28 mouse cellular contexts compared by ENCODE assay signal in the genomic region with DNA sequence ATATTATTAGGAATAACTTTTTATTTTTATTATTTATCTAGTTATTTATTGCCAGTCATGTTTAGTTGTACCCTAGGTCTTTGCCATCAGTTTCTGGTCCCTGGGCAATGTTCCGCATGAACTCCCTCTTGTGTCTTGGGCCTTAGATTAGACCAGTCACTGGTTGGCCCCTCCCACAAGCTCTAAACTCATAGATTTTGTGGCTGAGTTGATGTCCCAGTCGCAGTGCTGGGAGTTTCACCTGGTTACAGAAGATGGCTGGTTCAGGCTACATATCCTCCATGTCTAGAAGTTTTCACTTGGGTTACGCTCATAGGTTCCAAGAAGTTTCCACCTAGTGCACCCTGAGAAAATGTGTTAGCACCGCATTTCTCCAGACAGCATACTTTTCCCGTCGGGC.
DNase-seq lines count a peak whose midpoint lies in the region; ATAC-seq and TF ChIP-seq lines count a peak whose summit lies in the region.
"Had no signal": no experiment of that assay in that cellular context is flagged by ENCODE, and none has a peak within 500 bp of the region (broad histone marks: within the 10 kb centered on the region; RNA-seq: fewer than 3 reads in every experiment).

No protein-coding gene starts in this region.

- 95% methylated on average over 6 of the region's 6 CpGs for WGBS in neural tube, embryonic 15.5 days
- WGBS in hindbrain, embryonic 12.5 days = 94% methylated on average over 6 of the region's 6 CpGs
- 90% methylated on average over 6 of the region's 6 CpGs for WGBS in stomach, postnatal 0 days

- ATAC-seq in neural tube, embryonic 15.5 days (ENCODE audit: low FRiP score) = no peak
- no peak for ATAC-seq in hindbrain, embryonic 12.5 days (ENCODE audit: low FRiP score)
- ATAC-seq in stomach, postnatal 0 days (ENCODE audit: low FRiP score, low TSS enrichment) = no peak
- ATAC-seq: activated CD4-positive, CD25-positive, alpha-beta regulatory T cell, adult 4 months; CD4-positive, CD25-positive, alpha-beta regulatory T cell, adult 4 months; forebrain, embryonic 14.5 days; forebrain, embryonic 16.5 days; Patski had no signal

- H3K9ac ChIP-seq in neural tube, embryonic 15.5 days (replicated peaks) = no peak overlapping the region
- H3K9ac ChIP-seq in hindbrain, embryonic 12.5 days = no peak overlapping the region
- H3K9ac ChIP-seq in stomach, postnatal 0 days (ENCODE audit: low read length) = no peak overlapping the region
- H3K9ac ChIP-seq: embryonic facial prominence, embryonic 13.5 days; embryonic facial prominence, embryonic 15.5 days; forebrain, embryonic 12.5 days had no signal

- no peaks in the 10 kb centered on the region for H3K9me3 ChIP-seq in neural tube, embryonic 15.5 days (replicated peaks)
- no peaks in the 10 kb centered on the region for H3K9me3 ChIP-seq in hindbrain, embryonic 12.5 days (replicated peaks)
- H3K9me3 ChIP-seq in stomach, postnatal 0 days (ENCODE audit: control insufficient read depth, low read length) = no peaks in the 10 kb centered on the region
- H3K9me3 ChIP-seq: embryonic facial prominence, embryonic 13.5 days; embryonic facial prominence, embryonic 15.5 days; forebrain, embryonic 10.5 days; forebrain, embryonic 12.5 days; G1E had no signal

- no peaks in the 10 kb centered on the region for H3K27me3 ChIP-seq in neural tube, embryonic 15.5 days (replicated peaks)
- H3K27me3 ChIP-seq in hindbrain, embryonic 12.5 days = no peaks in the 10 kb centered on the region
- H3K27me3 ChIP-seq in stomach, postnatal 0 days (ENCODE audit: control insufficient read depth, insufficient read depth, low read length) = no peaks in the 10 kb centered on the region
- H3K27me3 ChIP-seq: CH12.LX; embryonic facial prominence, embryonic 13.5 days; embryonic facial prominence, embryonic 15.5 days; forebrain, embryonic 12.5 days had no signal

- H3K36me3 ChIP-seq in neural tube, embryonic 15.5 days = no peaks in the 10 kb centered on the region
- no peaks in the 10 kb centered on the region for H3K36me3 ChIP-seq in hindbrain, embryonic 12.5 days
- H3K36me3 ChIP-seq in stomach, postnatal 0 days (ENCODE audit: control insufficient read depth, insufficient read depth, low read length) = no peaks in the 10 kb centered on the region
- H3K36me3 ChIP-seq: embryonic facial prominence, embryonic 13.5 days; embryonic facial prominence, embryonic 15.5 days; forebrain, embryonic 10.5 days; forebrain, embryonic 12.5 days; G1E had no signal

- no peak overlapping the region for H3K27ac ChIP-seq in neural tube, embryonic 15.5 days (replicated peaks)
- no peak overlapping the region for H3K27ac ChIP-seq in hindbrain, embryonic 12.5 days
- no peak overlapping the region for H3K27ac ChIP-seq in stomach, postnatal 0 days (replicated peaks)
- H3K27ac ChIP-seq: embryonic facial prominence, embryonic 13.5 days; embryonic facial prominence, embryonic 15.5 days; forebrain, embryonic 10.5 days; forebrain, embryonic 12.5 days had no signal

- H3K4me2 ChIP-seq in neural tube, embryonic 15.5 days = no peak overlapping the region
- H3K4me2 ChIP-seq in hindbrain, embryonic 12.5 days (replicated peaks) = no peak overlapping the region
- no peak overlapping the region for H3K4me2 ChIP-seq in stomach, postnatal 0 days (replicated peaks; ENCODE audit: low read depth)
- H3K4me2 ChIP-seq: embryonic facial prominence, embryonic 13.5 days; embryonic facial prominence, embryonic 15.5 days; forebrain, embryonic 12.5 days had no signal

- TF ChIP-seq EP300 in stomach, postnatal 0 days (optimal IDR thresholded peaks at IDR 0.05) = no peak

- no peak overlapping the region for H3K4me3 ChIP-seq in neural tube, embryonic 15.5 days (replicated peaks)
- H3K4me3 ChIP-seq in hindbrain, embryonic 12.5 days = no peak overlapping the region
- H3K4me3 ChIP-seq in stomach, postnatal 0 days (ENCODE audit: low read depth, low read length) = no peak overlapping the region
- H3K4me3 ChIP-seq: embryonic facial prominence, embryonic 13.5 days; embryonic facial prominence, embryonic 15.5 days; erythroblast, embryonic 14.5 days; forebrain, embryonic 10.5 days; forebrain, embryonic 12.5 days had no signal

- H3K4me1 ChIP-seq in neural tube, embryonic 15.5 days = no peaks in the 10 kb centered on the region
- no peaks in the 10 kb centered on the region for H3K4me1 ChIP-seq in hindbrain, embryonic 12.5 days
- H3K4me1 ChIP-seq in stomach, postnatal 0 days (replicated peaks; ENCODE audit: control insufficient read depth, insufficient read depth) = no peaks in the 10 kb centered on the region
- H3K4me1 ChIP-seq: embryonic facial prominence, embryonic 13.5 days; embryonic facial prominence, embryonic 15.5 days; forebrain, embryonic 10.5 days; forebrain, embryonic 12.5 days had no signal

- no peak for TF ChIP-seq CTCF in stomach, postnatal 0 days (IDR thresholded peaks at IDR 0.05; ENCODE audit: low read depth)

- peak; percentile 5 for DNase-seq in neural tube, embryonic 10.5 days (ENCODE audit: extremely low spot score, low spot score)
- peak; percentile 74 for DNase-seq in adipocyte (ENCODE audit: low spot score)
- no peak for DNase-seq in stomach, postnatal 0 days (ENCODE audit: low spot score)
- DNase-seq: adrenal gland, adult 2 months; adrenal gland, postnatal 10 days; adrenal gland, postnatal 25 days; B cell, adult 2 months; cerebellum, adult 11 months; cerebellum, adult 18-20 months; cerebellum, adult 8-10 months; cerebellum, adult 9-11 months; cerebellum, postnatal 14 days; cerebellum, postnatal 36 days; embryo, embryonic 11 days had no signal
